Mouse (Mus musculus) heart, embryonic 14.5 days (tissue): ENCODE measurements around the gene Plekhg5. TPM values are rescaled to one million over a fixed set of nuclear protein-coding genes. Genes with fewer than 3 reads are reported as not detected.

Experiments
- ATAC-seq: fragments of 200-750 bp; cut with Nextera tagmentation; 2 replicates; pipeline ENCODE4 v1.8.0; 2017; ENCODE audit warnings: low read depth, moderate TSS enrichment; ENCODE audit not compliant: insufficient number of reproducible peaks, insufficient read depth, low FRiP score
- H3K27ac ChIP-seq, 2 experiments: fragments of 200-500 bp in 1 of 2; fragments of 300-500 bp in 1 of 2; sonication (generic) in 1 of 2; replicated peaks in 1 of 2; 2 replicates each; pipeline ENCODE4 v1.5.1; 2012 to 2014; ENCODE audit warnings: low read depth in 2 of 2, low read length in 2 of 2, control low read depth in 1 of 2, mild to moderate bottlenecking in 1 of 2, mixed read lengths in 1 of 2; ENCODE audit not compliant: control insufficient read depth in 1 of 2, insufficient read depth in 1 of 2
- H3K27me3 ChIP-seq: fragments of 300-500 bp; sonication (generic); 2 replicates; pipeline ENCODE4 v1.6.1; 2014; ENCODE audit warnings: mild to moderate bottlenecking, low read length, control low read depth; ENCODE audit not compliant: control insufficient read depth, insufficient read depth
- H3K36me3 ChIP-seq: fragments of 300-500 bp; sonication (generic); 2 replicates; pipeline ENCODE4 v1.6.1; 2014; ENCODE audit warnings: mild to moderate bottlenecking, control low read depth, low read length, mixed read lengths; ENCODE audit not compliant: control insufficient read depth, insufficient read depth
- H3K4me1 ChIP-seq, 2 experiments: fragments of 200-500 bp in 1 of 2; fragments of 300-500 bp in 1 of 2; sonication (generic) in 1 of 2; 2 replicates each; pipeline ENCODE4 v1.6.1; 2012 to 2014; ENCODE audit warnings: low read length in 2 of 2, control low read depth in 1 of 2, mixed read lengths in 1 of 2; ENCODE audit not compliant: control insufficient read depth in 2 of 2, insufficient read depth in 2 of 2
- H3K4me2 ChIP-seq: fragments of 300-500 bp; sonication (generic); 2 replicates; pipeline ENCODE4 v1.6.1; 2014; ENCODE audit warnings: mild to moderate bottlenecking, low read length
- H3K4me3 ChIP-seq, 2 experiments: fragments of 200-500 bp in 1 of 2; fragments of 300-500 bp in 1 of 2; sonication (generic) in 1 of 2; 2 replicates each; pipeline ENCODE4 v1.5.1; 2012 to 2014; ENCODE audit warnings: low read length in 2 of 2, mild to moderate bottlenecking in 2 of 2, control low read depth in 1 of 2, low read depth in 1 of 2, moderate library complexity in 1 of 2; ENCODE audit not compliant: control insufficient read depth in 1 of 2, insufficient read depth in 1 of 2
- H3K9ac ChIP-seq: fragments of 300-500 bp; sonication (generic); 2 replicates; pipeline ENCODE4 v1.6.1; 2014; ENCODE audit warnings: mild to moderate bottlenecking, low read length
- H3K9me3 ChIP-seq: fragments of 300-500 bp; sonication (generic); 2 replicates; pipeline ENCODE4 v1.6.1; 2016; ENCODE audit warnings: low read length, control low read depth; ENCODE audit not compliant: control insufficient read depth
- WGBS: fragments of 180-500 bp; shearing (Covaris S2); extraction: QIAGEN DNeasy Blood & Tissue Kit; methylation state at CpG from one replicate; pipeline ENCODE4 v1.1.7; 2014; 5-methylcytosine and 5-hydroxymethylcytosine counted together
- polyA plus RNA-seq: library from polyadenylated mRNA; unstranded; fragments of >200 nt; fragmentation: Nextera tagmentation; extraction: Ambion mirVana; gene quantifications from 2 replicates; pipeline ENCODE4 v1.2.1, GENCODE M21; 2014

Gene Plekhg5
- polyA plus RNA-seq, 1 experiment from 2014 or later, result 8.6 TPM

GRCm38 (mm10) chr4:152112329-152112728, 40.0 kb downstream of the Plekhg5 start:
- 80% methylated on average over 9 of the region's 9 CpGs for WGBS
- Histone ChIP-seq H3K4me1 (peaks cover 7 to 18% of the 10 kb centered on the region in 2 experiments; a peak in 3 of 4 replicates), H3K4me2 (no peak overlapping the region), H3K9ac (no peak overlapping the region), H3K9me3 (no peaks in the 10 kb centered on the region), H3K4me3 (no peak overlapping the region), H3K36me3 (peaks cover 76% of the 10 kb centered on the region), H3K27ac (no peak overlapping the region), H3K27me3 (peaks cover 29% of the 10 kb centered on the region)
- ATAC-seq, result no peak

GRCm38 (mm10) chr4:152114080-152114479, 41.8 kb downstream of the Plekhg5 start:
- 68% methylated on average over 16 of the region's 16 CpGs for WGBS
- Histone ChIP-seq H3K9ac (no peak overlapping the region), H3K4me2 (no peak overlapping the region), H3K4me3 (no peak overlapping the region), H3K36me3 (peaks cover 60% of the 10 kb centered on the region), H3K27me3 (peaks cover 46% of the 10 kb centered on the region), H3K9me3 (no peaks in the 10 kb centered on the region), H3K4me1 (peaks cover 4 to 8% of the 10 kb centered on the region in 2 experiments; a peak in 3 of 4 replicates), H3K27ac (no peak overlapping the region)
- ATAC-seq, result no peak

GRCm38 (mm10) chr4:152115921-152116612, 43.8 kb downstream of the Plekhg5 start, which contains the start of gene Tnfrsf25:
Gene Tnfrsf25 (plus strand): TSS chr4:152115934.
- 4% methylated on average over 30 of the region's 30 CpGs for WGBS
- Histone ChIP-seq H3K36me3 (peaks cover 40% of the 10 kb centered on the region), H3K4me2 (peak within 1 kb of the TSS; percentile 57), H3K9me3 (no peaks in the 10 kb centered on the region), H3K9ac (peak within 1 kb of the TSS; percentile 49; the same call in 1 of the 2 replicates), H3K27ac (no peak within 1 kb of the TSS), H3K4me3 (peak within 1 kb of the TSS; percentile 15 to 25; a peak in 3 of 4 replicates), H3K4me1 (peaks cover 18 to 25% of the 10 kb centered on the region in 2 experiments; a peak in 3 of 4 replicates), H3K27me3 (peaks cover 66% of the 10 kb centered on the region)
- ATAC-seq, result peak; percentile 16; the same call in 1 of the 2 replicates

- Histone ChIP-seq H3K36me3 (peaks cover 26% of the 10 kb centered on the region), H3K4me2 (no peak overlapping the region), H3K4me1 (peaks cover 19 to 25% of the 10 kb centered on the region in 2 experiments; a peak in 3 of 4 replicates), H3K4me3 (no peak overlapping the region), H3K27ac (no peak overlapping the region), H3K27me3 (peaks cover 81% of the 10 kb centered on the region), H3K9me3 (no peaks in the 10 kb centered on the region), H3K9ac (no peak overlapping the region)
- WGBS, result 64% methylated on average over 9 of the region's 9 CpGs
- no peak for ATAC-seq
Observed at GRCm38 (mm10) chr4:152117538-152117937, 45.2 kb downstream of the Plekhg5 start.

GRCm38 (mm10) chr4:152119396-152120292, 47.3 kb downstream of the Plekhg5 start:
- H3K4me2 ChIP-seq, result peak overlapping the region; percentile 61

GRCm38 (mm10) chr4:152120311-152121182, 48.2 kb downstream of the Plekhg5 start:
- Histone ChIP-seq H3K9ac (peak overlapping the region; percentile 42), H3K36me3 (no peaks in the 10 kb centered on the region), H3K9me3 (no peaks in the 10 kb centered on the region), H3K27me3 (peaks cover 91% of the 10 kb centered on the region), H3K4me2 (peak overlapping the region; percentile 61), H3K4me1 (peaks cover 25 to 32% of the 10 kb centered on the region in 2 experiments; a peak in 3 of 4 replicates), H3K4me3 (peak overlapping the region; percentile 24 to 32), H3K27ac (no peak overlapping the region)
- WGBS, result 3% methylated on average over 30 of the region's 31 CpGs
- ATAC-seq, result no peak

More at GRCm38 (mm10) chr4:152119396-152120292, 47.3 kb downstream of the Plekhg5 start:
- H3K27ac ChIP-seq, result no peak overlapping the region
- no peak overlapping the region for H3K9ac ChIP-seq
- peaks cover 6% of the 10 kb centered on the region for H3K36me3 ChIP-seq
- no peaks in the 10 kb centered on the region for H3K9me3 ChIP-seq
- H3K27me3 ChIP-seq, result peaks cover 91% of the 10 kb centered on the region
- 7% methylated on average over 39 of the region's 39 CpGs for WGBS
- ATAC-seq, result no peak
- peak overlapping the region in 1 of 2 experiments; percentile 23; a peak in 1 of 4 replicates for H3K4me3 ChIP-seq
- H3K4me1 ChIP-seq, result peaks cover 19 to 27% of the 10 kb centered on the region in 2 experiments; a peak in 3 of 4 replicates

- H3K36me3 ChIP-seq, result no peaks in the 10 kb centered on the region
- H3K4me1 ChIP-seq, result peaks cover 26 to 34% of the 10 kb centered on the region in 2 experiments; a peak in 3 of 4 replicates
- H3K27me3 ChIP-seq, result peaks cover 96% of the 10 kb centered on the region
- H3K9me3 ChIP-seq, result no peaks in the 10 kb centered on the region
- H3K4me3 ChIP-seq, result peak overlapping the region; percentile 24 to 32; a peak in 3 of 4 replicates
- H3K27ac ChIP-seq, result no peak overlapping the region
- WGBS, result 0% methylated on average over 12 of the region's 12 CpGs
- no peak for ATAC-seq
- peak overlapping the region; percentile 42; the same call in 1 of the 2 replicates for H3K9ac ChIP-seq
- H3K4me2 ChIP-seq, result peak overlapping the region; percentile 61
Observed at GRCm38 (mm10) chr4:152121183-152121505, 48.8 kb downstream of the Plekhg5 start.
